Mouse (Mus musculus): ENCODE measurements around the gene Gm3642. TPM values are rescaled to one million over a fixed set of nuclear protein-coding genes. Genes with fewer than 3 reads are reported as not detected.

Gene Gm3642
- not detected for polyA plus RNA-seq (2017; shearing (Covaris generic))

DNA sequence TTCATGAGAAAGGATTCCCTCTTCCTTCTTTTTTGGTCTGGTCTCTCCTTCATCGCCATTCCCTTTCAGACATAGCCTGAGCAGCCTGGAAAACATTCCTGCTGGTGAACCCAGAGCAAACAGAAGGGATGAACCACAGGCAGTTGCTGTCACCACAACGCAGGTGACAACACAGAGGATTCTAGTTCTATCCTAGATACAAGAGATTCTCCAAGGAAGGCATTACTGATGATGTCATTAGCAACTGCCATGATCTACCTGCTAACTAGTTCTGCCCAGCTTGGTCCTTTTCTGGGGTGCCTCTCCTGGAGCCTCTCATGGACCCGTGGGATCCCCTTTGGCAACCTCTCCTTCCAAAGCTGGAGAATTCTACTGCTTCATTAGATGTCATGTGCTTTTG is at the start of gene Gm3642:
Gene Gm3642, minus strand, starts transcription at position 101 of the 400 bp plus-strand sequence.

GRCm38 (mm10) chr14:6889521-6890012 is 49.5 kb upstream of the Gm3642 start, which contains the start of gene Gm3667:
Gene Gm3667 (minus strand): TSS chr14:6889962.

Other genes with a start within 250 kb of the Gm3642 start
- not detected for gene Gm3629, start 249.7 kb downstream of the Gm3642 start, polyA plus RNA-seq (2017; shearing (Covaris generic))
- not detected for gene Gm3460, start 217.9 kb downstream of the Gm3642 start, polyA plus RNA-seq (2017; shearing (Covaris generic))
- gene Gm10251, start 156.1 kb downstream of the Gm3642 start, polyA plus RNA-seq (2017; shearing (Covaris generic)): not detected
- not detected for gene Gm8050, start 120.1 kb downstream of the Gm3642 start, polyA plus RNA-seq (2017; shearing (Covaris generic))
- 1.5 TPM for gene Gm3636, start 98.0 kb downstream of the Gm3642 start, polyA plus RNA-seq (2017; shearing (Covaris generic))
- not detected for gene Gm8362, start 65.9 kb downstream of the Gm3642 start, polyA plus RNA-seq (2017; shearing (Covaris generic))
- gene Gm3667, start 49.7 kb upstream of the Gm3642 start, polyA plus RNA-seq (2017; shearing (Covaris generic)): not detected
- not detected for gene Gm6356, start 133.5 kb upstream of the Gm3642 start, polyA plus RNA-seq (2017; shearing (Covaris generic))
- gene Gm10406, start 187.1 kb upstream of the Gm3642 start, polyA plus RNA-seq (2017; shearing (Covaris generic)): not detected
- gene Gm3685, start 204.7 kb upstream of the Gm3642 start, polyA plus RNA-seq (2017; shearing (Covaris generic)): not detected

Measured in naive thymus-derived CD4-positive, alpha-beta T cell, adult 5 months (primary cell).